Mouse (Mus musculus) CD4-positive, CD25-positive, alpha-beta regulatory T cell, adult 2 months (primary cell): ENCODE results near the gene Mfng.

Experiments used
- DNase-seq: peaks from one replicate; pipeline ENCODE4 v3.0.0-alpha.2; 2012; ENCODE audit warnings: low read depth, low spot score

The Mfng gene

GRCm38 (mm10) chr15:78716936-78717335 lies 56.3 kb downstream of the Mfng start:
- peak; percentile 26 for DNase-seq

- DNase-seq, result no peak
Observed at GRCm38 (mm10) chr15:78715856-78716255, 57.4 kb downstream of the Mfng start.

- DNase-seq, result no peak
Observed at GRCm38 (mm10) chr15:78713751-78714150, 59.5 kb downstream of the Mfng start.

DNA sequence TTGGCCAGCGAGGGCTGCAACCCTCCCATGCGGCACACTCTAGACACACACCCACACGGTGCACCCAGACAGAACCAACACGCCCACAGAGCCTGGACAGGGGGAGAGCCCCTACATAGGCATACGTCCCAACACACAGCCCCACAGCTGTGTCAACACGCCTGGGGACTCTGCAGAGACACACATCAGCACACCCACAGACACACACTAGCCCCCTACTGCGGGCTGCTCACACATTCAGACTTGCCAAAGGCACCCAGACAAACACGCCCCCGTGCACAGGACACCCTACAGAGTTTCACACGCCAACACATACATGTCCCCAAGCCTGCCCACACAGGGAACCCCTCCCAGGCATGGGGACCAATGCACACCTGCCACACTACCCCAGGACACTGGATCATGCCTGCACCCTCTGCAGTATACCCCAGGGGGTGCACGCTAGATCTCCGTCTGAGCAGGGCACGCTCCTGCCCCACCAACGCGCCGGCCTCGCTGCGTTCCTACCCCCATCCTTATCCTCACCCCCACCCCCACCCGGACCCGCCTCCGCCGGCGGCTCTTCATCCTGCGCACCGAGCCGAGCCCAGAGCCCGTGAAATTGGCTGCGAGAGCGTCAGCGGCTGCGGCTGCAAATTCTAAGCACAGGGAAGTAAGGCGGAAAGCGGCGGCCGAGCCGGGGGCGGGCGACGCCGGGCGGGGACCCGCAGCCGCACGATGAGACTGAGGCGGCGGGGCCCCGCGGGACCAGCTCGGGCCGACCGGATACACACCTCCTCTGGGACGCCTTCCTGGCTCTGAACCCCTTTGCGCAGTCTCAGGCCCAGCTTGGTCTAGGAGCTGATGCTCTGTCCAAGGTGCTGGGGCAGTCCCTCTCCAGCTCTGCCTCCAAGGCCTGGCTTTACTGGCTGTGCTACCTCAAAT lies 60.7 kb downstream of the Mfng start:
- peak; percentile 74 for DNase-seq

- no peak for DNase-seq
Observed at GRCm38 (mm10) chr15:78711935-78712334, 61.3 kb downstream of the Mfng start.

DNA sequence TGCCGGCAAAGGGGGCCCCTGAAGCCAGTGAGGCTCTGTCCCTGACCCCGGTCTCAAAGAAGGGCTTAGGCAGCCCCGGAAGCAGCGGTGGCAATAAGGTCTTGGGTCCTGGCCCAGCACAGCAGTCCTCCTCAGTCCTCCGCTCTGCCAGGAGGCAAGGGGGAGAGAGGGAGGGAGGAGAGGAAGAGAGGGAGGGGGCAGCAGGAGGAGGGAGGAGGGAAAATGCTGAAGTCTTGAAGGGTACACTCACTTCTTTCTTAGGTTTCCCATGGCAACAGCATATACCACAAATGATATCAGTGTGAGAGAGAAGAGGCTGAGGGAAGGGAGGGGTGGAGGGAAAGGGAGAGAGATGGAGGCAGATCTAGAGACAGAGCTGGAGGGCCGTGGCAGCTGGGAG lies 62.6 kb downstream of the Mfng start:
- no peak for DNase-seq

DNA sequence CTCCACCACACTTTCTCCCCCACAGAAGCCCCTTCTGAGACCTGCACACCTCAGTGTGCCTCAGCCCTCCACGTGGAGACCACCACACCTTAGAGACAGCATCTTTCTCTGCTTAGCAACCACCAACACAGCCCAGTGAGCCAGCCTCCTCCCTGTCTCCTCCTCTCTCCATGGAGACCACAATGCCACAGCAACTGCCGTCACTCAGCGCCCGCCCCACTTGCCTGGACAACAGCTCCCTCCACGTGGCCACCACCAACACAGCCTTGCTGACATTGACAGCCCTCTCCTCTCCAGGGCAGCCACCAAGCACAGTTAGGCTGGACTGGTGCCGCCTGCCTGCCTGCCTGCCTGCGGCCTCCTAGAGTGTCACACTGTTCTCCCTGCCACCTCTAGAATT lies 63.5 kb downstream of the Mfng start:
- DNase-seq, result no peak

GRCm38 (mm10) chr15:78706630-78707029 lies 66.6 kb downstream of the Mfng start:
- no peak for DNase-seq
